In genomic region chr16:5532281-5532680, GRCm38 (mm10) we compare ENCODE assay signal across 27 mouse cellular contexts.
DNase-seq lines count a peak whose midpoint lies in the region; ATAC-seq and TF ChIP-seq lines count a peak whose summit lies in the region.
"Had no signal": no experiment of that assay in that cellular context is flagged by ENCODE, and none has a peak within 500 bp of the region (broad histone marks: within the 10 kb centered on the region; RNA-seq: fewer than 3 reads in every experiment).

No protein-coding gene starts in this region.

- H3K4me1 ChIP-seq in lung, postnatal 0 days (ENCODE audit: insufficient read depth, low read depth, low read length), result no peaks in the 10 kb centered on the region
- no peaks in the 10 kb centered on the region for H3K4me1 ChIP-seq in liver, embryonic 12.5 days
- no peaks in the 10 kb centered on the region for H3K4me1 ChIP-seq in liver, embryonic 15.5 days (replicated peaks)

- no peak for ATAC-seq in lung, postnatal 0 days
- ATAC-seq in liver, embryonic 12.5 days, result 0 out of 2 replicates have a peak, but pooled peaks have one; percentile 18
- ATAC-seq in liver, embryonic 15.5 days (ENCODE audit: insufficient read depth), result peak; percentile 49; the same call in 1 of the 2 replicates
- ATAC-seq: CD4-positive, CD25-positive, alpha-beta regulatory T cell, adult 4 months; forebrain, embryonic 15.5 days; hindbrain, postnatal 0 days had no signal

- peak; percentile 3 to 5 for DNase-seq in lung, adult 18-20 months
- DNase-seq in lung, postnatal 0 days (ENCODE audit: low spot score), result no peak
- no peak for DNase-seq in layer of hippocampus, postnatal 10 days (ENCODE audit: low spot score in 2 of 2)
- DNase-seq in right cerebral cortex, postnatal 4 days, result no peak
- DNase-seq: adrenal gland, adult 8-10 months; cerebellum, adult 11 months; cerebellum, adult 8-10 months; cerebellum, postnatal 10 days; cerebellum, postnatal 36 days; embryo, embryonic 11 days; gastrocnemius, postnatal 10 days; gastrocnemius, postnatal 36 days; heart, adult 2 months; heart, postnatal 14 days; heart, postnatal 4 days had no signal

- H3K27ac ChIP-seq in lung, postnatal 0 days (ENCODE audit: low read length), result no peak overlapping the region
- no peak overlapping the region for H3K27ac ChIP-seq in liver, embryonic 12.5 days
- no peak overlapping the region for H3K27ac ChIP-seq in liver, embryonic 15.5 days (replicated peaks)
- H3K27ac ChIP-seq: embryonic facial prominence, embryonic 10.5 days; embryonic facial prominence, embryonic 13.5 days; forebrain, embryonic 12.5 days; heart, adult 2 months; heart, embryonic 10.5 days; heart, embryonic 13.5 days; hindbrain, embryonic 14.5 days; hindbrain, postnatal 0 days had no signal

- H3K9me3 ChIP-seq in lung, postnatal 0 days (ENCODE audit: low read length), result no peaks in the 10 kb centered on the region
- H3K9me3 ChIP-seq in liver, embryonic 12.5 days (replicated peaks), result no peaks in the 10 kb centered on the region
- no peaks in the 10 kb centered on the region for H3K9me3 ChIP-seq in liver, embryonic 15.5 days (replicated peaks)
- H3K9me3 ChIP-seq: embryonic facial prominence, embryonic 10.5 days; embryonic facial prominence, embryonic 13.5 days; forebrain, embryonic 12.5 days; forebrain, embryonic 15.5 days; heart, embryonic 10.5 days; heart, embryonic 13.5 days had no signal

- H3K27me3 ChIP-seq in lung, postnatal 0 days (replicated peaks; ENCODE audit: insufficient read depth, low read length), result no peaks in the 10 kb centered on the region
- H3K27me3 ChIP-seq in liver, embryonic 12.5 days (replicated peaks), result peaks cover 9% of the 10 kb centered on the region; the same call in 1 of the 2 replicates
- no peaks in the 10 kb centered on the region for H3K27me3 ChIP-seq in liver, embryonic 15.5 days
- H3K27me3 ChIP-seq: forebrain, embryonic 15.5 days had no signal

- no peak overlapping the region for H3K4me3 ChIP-seq in lung, postnatal 0 days (ENCODE audit: low read depth, low read length)
- no peak overlapping the region for H3K4me3 ChIP-seq in liver, embryonic 12.5 days
- no peak overlapping the region for H3K4me3 ChIP-seq in liver, embryonic 15.5 days (replicated peaks)
- H3K4me3 ChIP-seq: embryonic facial prominence, embryonic 10.5 days; embryonic facial prominence, embryonic 13.5 days; erythroblast, embryonic 14.5 days; forebrain, embryonic 12.5 days; forebrain, embryonic 15.5 days; heart, adult 2 months; heart, embryonic 10.5 days; heart, embryonic 13.5 days had no signal

- TF ChIP-seq EP300 in lung, postnatal 0 days (IDR thresholded peaks at IDR 0.05), result no peak

- no peaks in the 10 kb centered on the region for H3K36me3 ChIP-seq in lung, postnatal 0 days (ENCODE audit: insufficient read depth, low read length)
- H3K36me3 ChIP-seq in liver, embryonic 12.5 days, result no peaks in the 10 kb centered on the region
- no peaks in the 10 kb centered on the region for H3K36me3 ChIP-seq in liver, embryonic 15.5 days (replicated peaks)
- H3K36me3 ChIP-seq: embryonic facial prominence, embryonic 10.5 days; embryonic facial prominence, embryonic 13.5 days; forebrain, embryonic 12.5 days; forebrain, embryonic 15.5 days; heart, embryonic 10.5 days; heart, embryonic 13.5 days had no signal

- H3K9ac ChIP-seq in lung, postnatal 0 days (replicated peaks; ENCODE audit: low read depth), result no peak overlapping the region
- no peak overlapping the region for H3K9ac ChIP-seq in liver, embryonic 12.5 days
- no peak overlapping the region for H3K9ac ChIP-seq in liver, embryonic 15.5 days
- H3K9ac ChIP-seq: embryonic facial prominence, embryonic 13.5 days; forebrain, embryonic 12.5 days; forebrain, embryonic 15.5 days; heart, embryonic 13.5 days; hindbrain, embryonic 14.5 days had no signal

- H3K4me2 ChIP-seq in lung, postnatal 0 days (replicated peaks; ENCODE audit: low read depth, low read length), result no peak overlapping the region
- no peak overlapping the region for H3K4me2 ChIP-seq in liver, embryonic 12.5 days
- no peak overlapping the region for H3K4me2 ChIP-seq in liver, embryonic 15.5 days
- H3K4me2 ChIP-seq: embryonic facial prominence, embryonic 13.5 days; forebrain, embryonic 12.5 days; forebrain, embryonic 15.5 days; heart, embryonic 13.5 days; hindbrain, embryonic 14.5 days had no signal

- 68% methylated on average over 3 of the region's 3 CpGs for WGBS in lung, postnatal 0 days
- 67% methylated on average over 3 of the region's 3 CpGs for WGBS in liver, embryonic 12.5 days (ENCODE audit: insufficient replicate concordance)
- 49% methylated on average over 3 of the region's 3 CpGs for WGBS in liver, embryonic 15.5 days (ENCODE audit: insufficient replicate concordance)

- no peak for TF ChIP-seq CTCF in lung, postnatal 0 days (IDR thresholded peaks at IDR 0.05)

Comparison
In these comparisons a context has a peak if more than half of its experiments do, and no peak if none do; other contexts are left out.
1. DNase-seq: peak in lung, adult 18-20 months (2 of 2); none in lung, postnatal 0 days (single experiment), layer of hippocampus, postnatal 10 days (0 of 2) and right cerebral cortex, postnatal 4 days (single experiment).